Mouse (Mus musculus) liver, embryonic 12.5 days (tissue): ENCODE results near the gene Spg21. TPM values are rescaled to one million over a fixed set of nuclear protein-coding genes. Genes with fewer than 3 reads are reported as not detected.

Experiments
- ATAC-seq: fragments of 200-750 bp; cut with Nextera tagmentation; 2 replicates; pipeline ENCODE4 v1.8.0; 2017; ENCODE audit warnings: moderate number of reproducible peaks, mild to moderate bottlenecking, moderate library complexity
- H3K27ac ChIP-seq: fragments of 300-500 bp; sonication (generic); 2 replicates; pipeline ENCODE4 v1.5.1; 2016; ENCODE audit warnings: mild to moderate bottlenecking
- H3K27me3 ChIP-seq: fragments of 300-500 bp; sonication (generic); replicated peaks from 2 replicates; pipeline ENCODE4 v1.6.1; 2016; ENCODE audit warnings: mild to moderate bottlenecking, moderate library complexity
- H3K36me3 ChIP-seq: fragments of 300-500 bp; sonication (generic); 2 replicates; pipeline ENCODE4 v1.6.1; 2016; ENCODE audit warnings: mild to moderate bottlenecking, moderate library complexity
- H3K4me1 ChIP-seq: fragments of 300-500 bp; sonication (generic); 2 replicates; pipeline ENCODE4 v1.6.1; 2016
- H3K4me2 ChIP-seq: fragments of 300-500 bp; sonication (generic); 2 replicates; pipeline ENCODE4 v1.6.1; 2016; ENCODE audit warnings: mild to moderate bottlenecking, moderate library complexity
- H3K4me3 ChIP-seq: fragments of 300-500 bp; sonication (generic); 2 replicates; pipeline ENCODE4 v1.5.1; 2016; ENCODE audit warnings: mild to moderate bottlenecking, moderate library complexity
- H3K9ac ChIP-seq: fragments of 300-500 bp; sonication (generic); 2 replicates; pipeline ENCODE4 v1.6.1; 2016; ENCODE audit warnings: mild to moderate bottlenecking, moderate library complexity
- H3K9me3 ChIP-seq: fragments of 300-500 bp; sonication (generic); replicated peaks from 2 replicates; pipeline ENCODE4 v1.6.1; 2016; ENCODE audit warnings: mild to moderate bottlenecking, moderate library complexity
- WGBS: fragments of 180-500 bp; shearing (Covaris S2); methylation state at CpG from one replicate; pipeline ENCODE4 v1.1.7; 2016; ENCODE audit not compliant: insufficient replicate concordance; 5-methylcytosine and 5-hydroxymethylcytosine counted together
- polyA plus RNA-seq: library from polyadenylated mRNA; unstranded; fragments of >200 nt; fragmentation: Nextera tagmentation; extraction: Ambion mirVana; gene quantifications from 2 replicates; pipeline ENCODE4 v1.2.1, GENCODE M21; 2016

The Spg21 gene
- 29.9 and 31.1 TPM in 2 replicates for polyA plus RNA-seq

DNA sequence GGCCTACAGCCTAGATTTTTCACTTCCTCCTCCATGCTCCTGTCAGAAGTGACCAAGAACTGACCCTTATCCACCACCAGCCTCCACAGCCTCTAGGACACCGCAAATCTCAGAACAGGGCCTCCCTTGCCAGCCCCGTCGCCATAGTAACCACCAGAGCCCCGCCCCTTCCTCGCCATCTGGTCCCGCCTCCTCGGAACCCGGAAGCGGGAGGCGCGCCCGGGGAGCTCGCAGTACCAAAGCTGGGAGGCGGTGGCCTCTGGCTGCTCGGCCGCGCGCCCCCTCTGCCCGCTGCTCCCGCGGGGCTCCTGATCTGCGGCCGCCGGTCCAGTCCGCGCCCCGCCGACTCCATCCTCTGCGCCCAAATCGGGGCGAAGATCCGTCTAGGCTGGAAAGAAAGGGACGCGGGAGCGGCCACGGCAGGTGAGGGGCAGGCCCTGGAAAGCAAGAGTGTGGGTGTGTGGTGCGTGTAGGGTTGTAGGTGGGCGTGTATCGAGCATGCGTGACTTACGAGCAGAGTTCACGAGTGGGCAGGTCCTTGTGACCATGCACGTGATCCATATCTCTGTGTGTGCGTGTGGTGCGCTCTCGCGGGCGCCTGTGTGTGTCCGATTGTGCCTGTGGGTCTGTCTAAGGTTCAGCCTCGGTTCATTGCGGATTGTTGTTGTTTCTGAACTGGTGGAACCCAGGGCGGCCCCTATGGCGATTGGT is at the start of gene Spg21:
Gene Spg21, plus strand, starts transcription at position 216 of the 711 bp plus-strand sequence.
- H3K36me3 ChIP-seq: peaks cover 8% of the 10 kb centered on the region
- H3K27ac ChIP-seq: peak within 1 kb of the TSS; percentile 75
- H3K27me3 ChIP-seq: no peaks in the 10 kb centered on the region
- peaks cover 27% of the 10 kb centered on the region for H3K4me1 ChIP-seq
- H3K9me3 ChIP-seq: no peaks in the 10 kb centered on the region
- peak within 1 kb of the TSS; percentile 79 for H3K4me3 ChIP-seq
- peak within 1 kb of the TSS; percentile 90 for H3K4me2 ChIP-seq
- ATAC-seq: peak; percentile 91
- H3K9ac ChIP-seq: peak within 1 kb of the TSS; percentile 82
- under 1% methylated on average over 53 of the region's 53 CpGs for WGBS

DNA sequence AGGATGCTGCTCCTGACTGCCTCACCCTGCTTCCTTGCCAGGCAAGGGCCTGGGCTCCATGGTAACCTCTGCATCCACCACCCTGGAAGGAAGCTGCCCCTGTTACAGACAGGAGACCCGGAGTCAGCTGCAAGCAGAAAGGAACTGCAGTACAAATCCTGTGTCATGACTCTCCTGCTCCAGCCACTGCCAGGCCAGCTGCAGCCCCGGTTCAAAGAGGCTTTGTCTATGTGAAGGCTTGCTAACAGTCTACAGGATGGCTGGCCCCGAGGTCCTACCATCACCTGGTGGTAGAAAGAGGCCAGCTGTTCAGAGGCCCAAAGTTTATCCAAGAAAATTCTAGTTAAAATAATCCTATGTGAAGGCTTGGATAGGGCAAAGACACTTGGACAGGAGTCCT is 49.4 kb upstream of the Spg21 start:
- Histone ChIP-seq H3K4me3 (no peak overlapping the region), H3K4me1 (no peaks in the 10 kb centered on the region), H3K4me2 (no peak overlapping the region), H3K27me3 (peaks cover 11% of the 10 kb centered on the region; the same call in 1 of the 2 replicates), H3K9ac (no peak overlapping the region), H3K9me3 (no peaks in the 10 kb centered on the region), H3K27ac (no peak overlapping the region), H3K36me3 (no peaks in the 10 kb centered on the region)
- WGBS: 55% methylated on average over 3 of the region's 3 CpGs
- ATAC-seq: no peak

GRCm38 (mm10) chr9:65417738-65418137 is 43.0 kb upstream of the Spg21 start:
- 57% methylated on average over 3 of the region's 3 CpGs for WGBS

GRCm38 (mm10) chr9:65419633-65420032 is 41.1 kb upstream of the Spg21 start:
- H3K4me2 ChIP-seq: no peak overlapping the region
- no peak overlapping the region for H3K27ac ChIP-seq
- no peaks in the 10 kb centered on the region for H3K9me3 ChIP-seq
- H3K4me3 ChIP-seq: no peak overlapping the region
- H3K27me3 ChIP-seq: peaks cover 5% of the 10 kb centered on the region; the same call in 1 of the 2 replicates
- no peak overlapping the region for H3K9ac ChIP-seq
- no peaks in the 10 kb centered on the region for H3K36me3 ChIP-seq
- 66% methylated on average over 3 of the region's 3 CpGs for WGBS
- no peak for ATAC-seq
- no peaks in the 10 kb centered on the region for H3K4me1 ChIP-seq

More at GRCm38 (mm10) chr9:65417738-65418137, 43.0 kb upstream of the Spg21 start:
- no peak for ATAC-seq
- Histone ChIP-seq H3K27ac (no peak overlapping the region), H3K27me3 (peaks cover 11% of the 10 kb centered on the region; the same call in 1 of the 2 replicates), H3K4me3 (no peak overlapping the region), H3K4me1 (no peaks in the 10 kb centered on the region), H3K9ac (no peak overlapping the region), H3K9me3 (no peaks in the 10 kb centered on the region), H3K36me3 (no peaks in the 10 kb centered on the region), H3K4me2 (no peak overlapping the region)

DNA sequence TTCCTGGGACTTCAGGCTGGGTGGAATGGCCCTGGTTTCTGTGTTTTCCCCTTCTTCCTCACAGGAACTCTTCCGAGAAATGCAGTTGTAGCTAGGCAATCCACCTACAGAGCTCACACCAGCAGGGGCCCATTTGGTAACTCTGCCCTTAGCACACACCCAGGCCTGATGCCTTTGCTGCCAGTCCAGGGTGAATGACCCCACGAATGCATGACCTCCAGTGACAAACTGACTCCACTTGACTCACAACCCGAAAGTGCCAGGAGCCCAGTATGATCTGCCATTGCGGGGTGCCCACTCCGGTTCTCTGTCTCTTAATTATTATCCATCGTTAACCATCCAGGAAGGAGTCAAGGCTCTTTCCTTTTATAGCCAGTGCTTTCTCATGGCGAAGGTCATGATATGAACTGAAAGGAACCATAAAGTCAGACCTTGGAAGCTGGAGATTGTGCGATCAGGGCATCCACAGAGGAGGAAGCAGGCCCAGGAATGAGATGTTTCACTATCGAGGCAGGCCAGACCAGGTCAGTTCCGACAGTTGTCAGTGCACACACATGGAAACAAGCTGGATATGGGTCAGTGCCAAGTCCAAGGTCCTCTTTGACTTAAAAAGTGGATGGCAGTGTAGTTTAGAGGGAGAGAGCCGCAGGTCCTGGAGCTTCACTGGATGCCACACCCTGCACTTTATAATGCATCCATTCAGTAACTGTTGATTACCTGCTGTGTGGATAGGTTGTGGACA is 37.8 kb upstream of the Spg21 start, which contains the start of gene Slc51b:
Gene Slc51b, minus strand, starts transcription at position 196 of the 742 bp plus-strand sequence.
- no peak within 1 kb of the TSS for H3K4me2 ChIP-seq
- ATAC-seq: no peak
- WGBS: 69% methylated on average over 11 of the region's 11 CpGs

GRCm38 (mm10) chr9:65424393-65424792 is 36.4 kb upstream of the Spg21 start:
- no peak overlapping the region for H3K9ac ChIP-seq
- no peaks in the 10 kb centered on the region for H3K4me1 ChIP-seq
- H3K27me3 ChIP-seq: peaks cover 5% of the 10 kb centered on the region; the same call in 1 of the 2 replicates
- H3K36me3 ChIP-seq: no peaks in the 10 kb centered on the region
- H3K27ac ChIP-seq: no peak overlapping the region
- H3K4me2 ChIP-seq: no peak overlapping the region
- 17% methylated on average over 3 of the region's 3 CpGs for WGBS
- H3K4me3 ChIP-seq: no peak overlapping the region
- ATAC-seq: no peak
- H3K9me3 ChIP-seq: no peaks in the 10 kb centered on the region

More for the DNA sequence above, 37.8 kb upstream of the Spg21 start, which contains the start of gene Slc51b:
- Histone ChIP-seq H3K27ac (no peak within 1 kb of the TSS), H3K4me3 (no peak within 1 kb of the TSS), H3K27me3 (peaks cover 5% of the 10 kb centered on the region; the same call in 1 of the 2 replicates), H3K4me1 (no peaks in the 10 kb centered on the region), H3K9ac (no peak within 1 kb of the TSS), H3K36me3 (no peaks in the 10 kb centered on the region), H3K9me3 (no peaks in the 10 kb centered on the region)

GRCm38 (mm10) chr9:65427511-65427910 is 33.2 kb upstream of the Spg21 start:
- no peaks in the 10 kb centered on the region for H3K9me3 ChIP-seq
- 60% methylated on average over 2 of the region's 2 CpGs for WGBS
- H3K4me2 ChIP-seq: no peak overlapping the region
- H3K4me3 ChIP-seq: no peak overlapping the region
- no peak for ATAC-seq
- peaks cover 5% of the 10 kb centered on the region; the same call in 1 of the 2 replicates for H3K27me3 ChIP-seq
- no peaks in the 10 kb centered on the region for H3K36me3 ChIP-seq
- no peaks in the 10 kb centered on the region for H3K4me1 ChIP-seq
- H3K27ac ChIP-seq: no peak overlapping the region
- no peak overlapping the region for H3K9ac ChIP-seq

GRCm38 (mm10) chr9:65428003-65428402 is 32.7 kb upstream of the Spg21 start:
- ATAC-seq: no peak
- Histone ChIP-seq H3K27ac (no peak overlapping the region), H3K4me1 (no peaks in the 10 kb centered on the region), H3K9ac (no peak overlapping the region), H3K27me3 (peaks cover 6% of the 10 kb centered on the region), H3K4me3 (no peak overlapping the region), H3K9me3 (no peaks in the 10 kb centered on the region), H3K36me3 (no peaks in the 10 kb centered on the region), H3K4me2 (no peak overlapping the region)
- WGBS: 68% methylated on average over 5 of the region's 5 CpGs

GRCm38 (mm10) chr9:65430401-65430800 is 30.3 kb upstream of the Spg21 start:
- Histone ChIP-seq H3K9ac (no peak overlapping the region), H3K4me2 (no peak overlapping the region), H3K27me3 (peaks cover 12% of the 10 kb centered on the region; the same call in 1 of the 2 replicates), H3K4me1 (peaks cover 4% of the 10 kb centered on the region; the same call in 1 of the 2 replicates), H3K27ac (no peak overlapping the region), H3K9me3 (no peaks in the 10 kb centered on the region), H3K36me3 (no peaks in the 10 kb centered on the region), H3K4me3 (no peak overlapping the region)
- no peak for ATAC-seq

- ATAC-seq: no peak
- WGBS: 78% methylated on average over 5 of the region's 5 CpGs
- H3K4me2 ChIP-seq: no peak overlapping the region
- peaks cover 4% of the 10 kb centered on the region; the same call in 1 of the 2 replicates for H3K4me1 ChIP-seq
- no peak overlapping the region for H3K4me3 ChIP-seq
- no peak overlapping the region for H3K9ac ChIP-seq
- H3K27ac ChIP-seq: no peak overlapping the region
- H3K9me3 ChIP-seq: no peaks in the 10 kb centered on the region
- no peaks in the 10 kb centered on the region for H3K36me3 ChIP-seq
- peaks cover 12% of the 10 kb centered on the region; the same call in 1 of the 2 replicates for H3K27me3 ChIP-seq
Observed at GRCm38 (mm10) chr9:65430921-65431320, 29.8 kb upstream of the Spg21 start.

DNA sequence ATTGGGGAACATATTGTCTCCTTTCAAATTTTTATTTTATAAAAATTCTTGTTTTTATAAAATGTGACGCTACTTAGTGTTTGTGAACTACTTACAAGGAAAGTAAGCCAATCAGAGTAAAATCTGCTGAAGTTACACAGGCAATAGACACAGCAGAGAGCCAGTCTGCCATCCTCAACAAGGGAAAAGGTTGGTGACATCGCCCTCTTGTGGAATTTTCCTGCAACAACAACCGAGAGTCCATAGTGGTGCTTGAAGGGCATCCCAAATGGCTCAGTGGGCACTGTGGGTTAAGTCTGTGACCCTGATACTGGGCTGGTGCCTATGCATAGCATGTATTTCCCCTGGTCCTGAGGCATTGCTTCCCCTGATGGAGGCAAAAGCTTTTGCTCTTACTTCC is 28.5 kb upstream of the Spg21 start:
- Histone ChIP-seq H3K4me1 (peaks cover 15% of the 10 kb centered on the region), H3K36me3 (no peaks in the 10 kb centered on the region), H3K9ac (no peak overlapping the region), H3K4me2 (no peak overlapping the region), H3K27ac (no peak overlapping the region), H3K27me3 (peaks cover 12% of the 10 kb centered on the region; the same call in 1 of the 2 replicates), H3K4me3 (no peak overlapping the region), H3K9me3 (no peaks in the 10 kb centered on the region)
- 1% methylated on average over 3 of the region's 3 CpGs for WGBS
- ATAC-seq: no peak

DNA sequence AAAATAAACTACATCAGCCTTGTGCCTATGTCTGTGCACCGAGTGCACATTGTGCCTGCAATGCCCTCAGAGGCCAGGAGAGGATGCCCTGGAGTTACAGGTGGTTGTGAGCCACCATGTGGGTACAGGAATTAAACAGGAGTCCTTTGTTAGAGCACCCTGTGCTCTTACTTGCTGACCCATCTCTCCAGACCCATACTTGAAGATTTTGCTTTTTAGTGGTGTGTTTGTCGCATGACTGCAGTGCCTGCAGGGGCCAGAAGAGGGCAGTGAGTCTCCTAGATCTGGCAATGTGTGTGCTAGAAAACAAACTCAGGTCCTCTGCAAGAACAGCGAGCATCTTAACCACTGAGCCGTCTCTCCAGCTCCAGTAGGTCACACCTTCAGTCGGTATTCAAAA is 26.6 kb upstream of the Spg21 start:
- H3K4me2 ChIP-seq: no peak overlapping the region
- no peak for ATAC-seq
- peaks cover 15% of the 10 kb centered on the region for H3K4me1 ChIP-seq

More for the DNA sequence above, 26.6 kb upstream of the Spg21 start:
- Histone ChIP-seq H3K27ac (no peak overlapping the region), H3K36me3 (peaks cover 13% of the 10 kb centered on the region), H3K9ac (no peak overlapping the region), H3K27me3 (peaks cover 12% of the 10 kb centered on the region; the same call in 1 of the 2 replicates), H3K9me3 (no peaks in the 10 kb centered on the region), H3K4me3 (no peak overlapping the region)
- WGBS: 45% methylated on average over 5 of the region's 5 CpGs
